Mouse (Mus musculus): ENCODE data around the gene Elmo3.

Gene Elmo3

DNA sequence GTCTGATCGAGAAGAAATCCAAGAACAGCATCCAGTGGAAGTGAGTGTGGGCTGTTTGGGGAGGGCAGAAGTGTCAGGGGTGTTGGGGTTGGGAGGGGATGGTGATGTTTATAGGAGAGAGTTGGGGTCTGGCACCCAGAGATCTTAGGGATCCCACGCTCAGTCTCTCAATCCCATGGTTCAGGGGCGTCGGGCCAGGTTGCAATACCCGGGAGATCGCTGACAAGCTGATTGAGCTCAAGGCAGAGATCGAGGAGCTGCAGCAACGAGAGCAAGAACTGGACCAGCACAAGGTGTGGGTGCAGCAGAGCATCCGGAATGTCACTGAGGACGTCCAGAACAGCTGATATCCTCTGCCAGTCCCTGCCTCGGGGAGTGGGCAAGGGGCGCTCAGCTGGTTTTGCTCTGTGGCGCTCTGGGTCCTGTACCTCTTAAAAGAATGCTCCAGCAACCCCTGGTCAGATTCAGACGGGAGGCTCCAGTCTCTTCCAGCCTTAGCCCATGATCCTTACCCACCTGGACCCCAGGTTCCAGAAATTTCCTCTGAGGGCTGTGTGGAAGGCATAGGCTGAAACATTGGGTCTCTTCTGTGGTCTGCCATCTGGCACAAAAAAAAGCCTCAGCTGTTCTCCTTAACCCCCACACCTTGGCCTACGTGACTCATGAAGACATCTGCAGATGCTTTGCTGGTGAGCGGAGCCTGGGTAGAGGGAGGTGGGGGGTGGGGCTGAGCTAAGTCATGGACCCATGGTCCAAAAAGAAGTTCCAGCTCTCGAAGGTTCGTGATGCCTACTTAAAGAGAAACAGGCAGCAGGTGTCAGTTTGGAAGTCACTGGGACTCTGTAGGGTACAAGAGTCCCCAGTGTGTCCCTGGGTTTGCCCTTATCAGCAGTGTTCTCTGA, 6.8 kb upstream of the Elmo3 start:
- DNase-seq (ENCODE audit: low spot score in 2 of 2), result no peak

- DNase-seq (ENCODE audit: low spot score in 2 of 2), result no peak
Measured at GRCm38 (mm10) chr8:105299962-105300361, 5.4 kb upstream of the Elmo3 start.

DNA sequence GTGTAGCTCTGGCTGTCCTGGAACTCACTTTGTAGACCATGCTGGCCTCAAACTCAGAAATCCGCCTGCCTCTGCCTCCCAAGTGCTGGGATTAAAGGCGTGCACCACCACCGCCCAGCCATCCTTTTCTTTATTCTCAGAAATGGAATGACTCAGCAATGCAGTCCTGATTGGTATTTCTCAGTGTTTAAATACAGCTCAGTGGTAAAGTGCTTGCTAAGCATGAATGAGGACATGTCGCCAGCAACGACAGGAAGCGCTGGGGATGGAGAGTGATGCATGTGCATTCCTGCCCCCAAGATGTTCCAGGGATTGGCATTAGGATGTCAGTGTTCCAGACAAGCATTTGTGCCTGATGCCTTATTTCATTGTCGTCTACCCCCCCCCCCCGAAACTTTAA, 2.0 kb upstream of the Elmo3 start:
- DNase-seq (ENCODE audit: low spot score in 2 of 2), result no peak

DNA sequence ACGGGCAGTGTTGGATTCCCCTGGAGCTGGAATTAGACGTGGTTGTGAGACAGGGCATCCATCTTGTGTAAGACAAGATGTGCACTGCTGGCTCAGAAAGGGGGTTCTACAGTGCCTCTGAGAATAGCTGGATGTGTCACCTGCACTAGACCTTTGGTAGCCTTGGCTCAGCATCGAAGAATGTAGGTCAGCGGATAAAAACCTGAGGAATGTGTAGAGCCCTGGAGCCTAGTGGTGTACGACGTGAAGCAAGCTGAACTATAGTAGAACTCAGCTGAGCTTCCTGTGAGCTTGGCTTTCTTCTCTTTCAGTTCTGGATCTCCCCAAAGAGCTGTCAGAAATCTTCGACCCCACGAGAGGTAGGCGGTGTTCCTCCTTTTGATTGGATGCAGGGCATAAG, 1.5 kb upstream of the Elmo3 start:
- no peak for DNase-seq (ENCODE audit: low spot score in 2 of 2)

GRCm38 (mm10) chr8:105304325-105305210, 833 bp upstream of the Elmo3 start:
- no peak for DNase-seq (ENCODE audit: low spot score in 2 of 2)

GRCm38 (mm10) chr8:105306146-105306691, 818 bp downstream of the Elmo3 start:
- DNase-seq (ENCODE audit: low spot score in 2 of 2), result no peak

DNA sequence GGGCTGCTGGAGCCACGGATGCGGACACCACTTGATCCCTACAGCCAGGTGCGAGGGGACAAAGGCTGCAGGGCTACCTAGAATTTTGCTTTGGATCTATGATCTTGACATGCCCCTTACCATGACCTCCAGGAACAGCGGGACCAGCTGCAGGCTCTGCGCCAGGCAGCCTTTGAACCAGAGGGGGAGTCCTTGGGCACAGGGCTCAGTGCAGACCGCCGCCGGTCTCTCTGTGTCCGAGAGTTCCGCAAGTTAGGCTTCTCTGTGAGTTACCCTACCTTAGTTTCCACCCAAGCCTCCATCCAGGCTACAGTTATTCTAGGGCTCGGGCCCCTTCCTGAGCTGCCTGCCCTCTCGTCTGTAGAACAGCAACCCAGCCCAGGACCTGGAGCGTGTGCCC, 2.3 kb downstream of the Elmo3 start:
- no peak for DNase-seq (ENCODE audit: low spot score in 2 of 2)

DNA sequence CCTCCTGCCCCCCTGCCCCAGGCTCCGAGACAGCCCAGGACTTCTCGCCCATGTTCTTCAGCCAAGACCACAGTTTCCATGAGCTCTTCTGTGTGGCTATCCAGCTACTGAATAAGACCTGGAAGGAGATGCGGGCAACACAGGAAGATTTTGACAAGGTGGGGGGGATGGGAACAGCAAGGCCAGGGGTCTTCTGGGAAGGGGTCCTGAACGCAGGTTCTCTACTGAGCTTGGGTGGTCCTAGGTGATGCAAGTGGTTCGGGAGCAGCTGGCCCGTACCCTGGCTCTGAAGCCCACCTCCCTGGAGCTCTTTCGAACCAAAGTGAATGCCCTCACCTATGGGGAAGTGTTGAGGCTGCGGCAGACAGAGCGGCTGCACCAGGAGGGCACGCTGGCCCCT, 3.0 kb downstream of the Elmo3 start:
- DNase-seq (ENCODE audit: low spot score in 2 of 2), result no peak

- no peak for DNase-seq (ENCODE audit: low spot score in 2 of 2)
Measured at GRCm38 (mm10) chr8:105309142-105309847, 3.9 kb downstream of the Elmo3 start.

GRCm38 (mm10) chr8:105310118-105310517, 4.7 kb downstream of the Elmo3 start:
- DNase-seq (ENCODE audit: low spot score in 2 of 2), result no peak

GRCm38 (mm10) chr8:105311718-105312117, 6.3 kb downstream of the Elmo3 start:
- no peak for DNase-seq (ENCODE audit: low spot score in 2 of 2)

- no peak for DNase-seq (ENCODE audit: low spot score in 2 of 2)
Measured at GRCm38 (mm10) chr8:105312891-105313481, 7.6 kb downstream of the Elmo3 start.

DNA sequence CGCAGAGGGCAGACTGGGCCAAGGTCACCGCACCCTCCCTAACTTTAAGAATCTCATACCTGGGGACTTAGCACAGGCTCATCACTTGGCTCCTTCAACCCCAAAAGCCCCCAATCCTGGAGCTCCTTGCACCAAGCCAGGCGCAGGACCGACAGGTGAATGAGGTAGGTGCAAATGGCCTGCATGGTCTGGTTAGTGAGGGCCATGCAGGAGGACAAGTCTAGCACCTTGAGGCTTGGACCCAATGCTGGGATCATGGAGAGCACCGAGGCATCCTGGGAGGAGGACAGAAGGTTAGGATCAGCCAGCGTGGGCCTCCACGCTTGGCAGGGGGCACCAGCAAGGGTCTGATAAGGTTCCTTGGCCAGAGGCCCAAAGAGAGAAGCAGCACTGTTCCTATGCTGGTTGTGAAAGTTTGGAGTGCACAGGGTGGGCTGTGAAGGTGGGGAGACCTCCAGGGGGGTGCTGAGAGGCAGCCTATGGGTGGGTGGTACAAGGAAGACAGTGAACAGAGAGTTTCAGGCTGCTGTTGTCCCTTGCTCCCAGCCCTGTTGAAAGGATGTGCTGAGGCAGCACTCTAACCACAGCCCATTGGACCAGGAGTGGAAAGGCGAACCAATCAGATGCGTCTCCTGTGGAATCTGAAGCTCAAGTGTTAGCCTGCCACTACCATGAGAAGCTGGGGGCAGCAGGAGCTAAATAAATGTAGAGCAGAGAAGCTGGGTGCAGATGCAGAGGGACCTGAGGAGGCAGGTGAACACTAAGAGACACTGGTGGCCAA, 8.4 kb downstream of the Elmo3 start:
- DNase-seq (ENCODE audit: low spot score in 2 of 2), result no peak

GRCm38 (mm10) chr8:105315073-105315769, 9.8 kb downstream of the Elmo3 start:
- DNase-seq (ENCODE audit: low spot score in 2 of 2), result no peak

GRCm38 (mm10) chr8:105317941-105318340, 12.5 kb downstream of the Elmo3 start:
- no peak for DNase-seq (ENCODE audit: low spot score in 2 of 2)

- DNase-seq (ENCODE audit: low spot score in 2 of 2), result no peak
Measured at GRCm38 (mm10) chr8:105318662-105319190, 13.3 kb downstream of the Elmo3 start.

DNA sequence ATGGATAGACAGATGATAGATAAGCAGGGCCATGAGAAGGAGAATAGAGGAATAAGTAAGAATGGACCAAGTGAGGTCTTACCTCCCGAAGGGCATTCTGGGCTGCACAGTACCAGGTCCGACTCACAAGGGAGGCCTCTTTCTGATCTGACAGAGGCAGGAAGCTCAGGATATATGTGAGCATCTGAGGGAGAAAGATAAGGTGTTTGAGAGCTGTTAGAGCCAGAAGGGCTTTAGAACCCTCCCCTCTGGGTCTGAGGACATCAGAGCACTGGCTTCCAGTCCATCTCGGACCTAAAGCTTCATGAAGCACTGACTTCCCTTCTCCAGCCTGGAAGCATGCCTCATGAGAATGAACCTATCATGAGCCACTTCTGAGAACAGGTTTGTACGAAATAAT, 17.8 kb downstream of the Elmo3 start:
- no peak for DNase-seq (ENCODE audit: low spot score in 2 of 2)

- no peak for DNase-seq (ENCODE audit: low spot score in 2 of 2)
Measured at GRCm38 (mm10) chr8:105325641-105326093, 20.3 kb downstream of the Elmo3 start.

GRCm38 (mm10) chr8:105326141-105326672, 20.8 kb downstream of the Elmo3 start, which contains the start of the genes Lrrc29 and Tmem208:
Gene Lrrc29 (minus strand): TSS chr8:105326278.
Gene Tmem208 (plus strand): TSS chr8:105326354.
- DNase-seq (ENCODE audit: low spot score in 2 of 2), result peak; percentile 95 to 97

All from urinary bladder, postnatal 4 days (tissue).